Mouse (Mus musculus): ENCODE measurements around the gene Cfap73. TPM values are rescaled to one million over a fixed set of nuclear protein-coding genes. Genes with fewer than 3 reads are reported as not detected.

The Cfap73 gene
- 0.10 TPM for polyA plus RNA-seq (2021)

DNA sequence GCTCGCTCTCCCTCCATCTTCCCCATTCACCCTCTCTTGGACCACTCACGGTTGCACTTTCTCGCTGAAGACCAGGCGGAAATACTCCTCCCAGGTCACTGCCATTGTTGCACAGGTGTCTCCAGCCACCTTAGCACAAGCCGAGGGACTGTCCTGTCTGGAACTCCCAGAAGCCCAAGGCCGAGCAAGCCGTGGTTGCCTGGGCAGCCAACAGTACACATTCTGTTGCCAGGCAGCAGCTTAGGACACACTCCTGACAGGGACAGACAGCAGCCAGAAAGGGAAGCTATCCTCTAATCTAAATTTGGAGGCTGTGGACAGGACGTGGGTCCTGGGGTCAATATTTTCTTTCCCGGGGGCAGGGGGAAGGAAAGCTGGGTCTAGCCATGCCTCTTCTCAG lies at the start of gene Cfap73:
Cfap73 (minus strand) TSS at position 105 of the 400 bp plus-strand sequence.
- no peak for ATAC-seq
- in situ Hi-C loops (cut with MboI; ENCODE audit: low pct_unique_long_range_greater_than_20kb): no loop called here
- CTCF ChIA-PET: interaction anchor here (1.3 kb wide), 1 partner anchor 14 kb away, joined by 4 read pairs; no protein-coding TSS in a partner anchor
- POLR2A ChIA-PET: interaction anchor here (0.6 to 1.3 kb wide), 2 partner anchors 24 to 415 kb away, joined by 3 to 4 read pairs; no protein-coding TSS in a partner anchor
- no peaks in the 10 kb centered on the region for H3K27me3 ChIP-seq
- TF ChIP-seq CTCF (IDR thresholded peaks at IDR 0.05): no peak
- DNase-seq (ENCODE audit: low read depth, low spot score): no peak

DNA sequence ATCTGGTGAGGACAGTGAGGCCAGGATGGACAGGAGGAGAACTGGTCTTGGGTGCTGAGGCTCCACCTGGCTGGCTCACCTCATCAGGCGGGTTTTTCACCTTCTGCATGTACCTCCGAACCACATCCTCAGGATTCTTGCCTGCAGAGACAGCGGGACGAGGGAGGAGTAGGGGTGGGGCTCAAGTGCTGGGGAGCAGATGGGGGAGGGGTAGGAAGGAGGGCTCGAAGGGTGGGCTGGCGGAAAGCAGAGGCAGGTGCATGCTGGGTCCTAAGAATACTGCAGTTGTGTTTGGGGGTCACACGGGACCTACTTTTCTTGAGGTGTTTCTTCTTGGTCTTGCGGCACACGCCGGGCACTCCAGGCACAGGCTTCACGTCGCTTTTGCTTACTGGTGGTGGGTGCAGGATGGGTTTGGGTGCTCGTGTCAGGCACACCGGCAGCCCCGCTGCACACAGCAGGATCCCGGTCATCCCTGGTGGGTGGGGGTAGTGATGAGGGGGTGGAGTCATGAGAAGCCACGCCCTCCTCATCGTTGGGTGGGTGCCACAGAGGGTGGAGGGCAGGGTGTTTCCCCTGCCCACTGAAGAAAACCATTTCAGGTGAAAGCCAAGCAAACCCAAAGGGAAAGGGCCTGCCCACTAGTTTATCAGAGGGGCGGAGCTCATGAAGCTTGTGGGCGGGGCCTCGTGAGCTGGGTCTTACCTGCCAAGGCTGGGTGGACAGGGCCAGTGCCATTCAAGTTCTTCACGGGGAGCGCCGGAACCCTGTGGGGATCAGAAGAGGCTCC lies 49.1 kb upstream of the Cfap73 start:
- ChIA-PET CTCF (interaction anchor here (2.8 kb wide), 1 partner anchor 63 kb away, joined by 9 read pairs; no protein-coding TSS in a partner anchor), POLR2A (no interaction called here)
- H3K27me3 ChIP-seq: peaks cover 3% of the 10 kb centered on the region
- TF ChIP-seq CTCF (IDR thresholded peaks at IDR 0.05): no peak
- in situ Hi-C loops (cut with MboI; ENCODE audit: low pct_unique_long_range_greater_than_20kb): no loop called here
- no peak for ATAC-seq
- DNase-seq (ENCODE audit: low read depth, low spot score): no peak

DNA sequence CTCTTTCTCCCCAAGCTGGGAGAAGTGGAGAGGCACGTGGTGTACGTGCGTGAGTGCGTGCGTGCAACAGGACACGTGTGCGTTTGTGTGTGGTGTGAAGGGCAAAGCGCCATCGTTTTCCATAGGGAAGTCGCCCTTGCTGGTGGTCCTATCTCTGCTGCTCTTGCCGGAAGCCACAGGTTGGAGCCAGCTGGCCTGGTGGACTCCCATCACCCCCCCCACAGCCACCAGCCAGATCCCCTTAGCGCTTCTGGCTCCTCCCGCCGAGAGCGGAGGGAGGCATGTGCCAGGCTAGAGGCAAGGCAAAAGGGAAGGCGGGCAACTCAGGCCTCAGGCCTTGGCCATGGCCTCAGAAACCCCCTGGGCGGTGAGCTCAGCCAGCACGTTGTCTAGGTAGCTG lies 46.9 kb upstream of the Cfap73 start:
- TF ChIP-seq CTCF (IDR thresholded peaks at IDR 0.05): no peak
- ChIA-PET POLR2A (no interaction called here), CTCF (no interaction called here)
- ATAC-seq (no peak), DNase-seq (ENCODE audit: low read depth, low spot score) (no peak)
- in situ Hi-C loops (cut with MboI; ENCODE audit: low pct_unique_long_range_greater_than_20kb): no loop called here
- H3K27me3 ChIP-seq: peaks cover 3% of the 10 kb centered on the region

DNA sequence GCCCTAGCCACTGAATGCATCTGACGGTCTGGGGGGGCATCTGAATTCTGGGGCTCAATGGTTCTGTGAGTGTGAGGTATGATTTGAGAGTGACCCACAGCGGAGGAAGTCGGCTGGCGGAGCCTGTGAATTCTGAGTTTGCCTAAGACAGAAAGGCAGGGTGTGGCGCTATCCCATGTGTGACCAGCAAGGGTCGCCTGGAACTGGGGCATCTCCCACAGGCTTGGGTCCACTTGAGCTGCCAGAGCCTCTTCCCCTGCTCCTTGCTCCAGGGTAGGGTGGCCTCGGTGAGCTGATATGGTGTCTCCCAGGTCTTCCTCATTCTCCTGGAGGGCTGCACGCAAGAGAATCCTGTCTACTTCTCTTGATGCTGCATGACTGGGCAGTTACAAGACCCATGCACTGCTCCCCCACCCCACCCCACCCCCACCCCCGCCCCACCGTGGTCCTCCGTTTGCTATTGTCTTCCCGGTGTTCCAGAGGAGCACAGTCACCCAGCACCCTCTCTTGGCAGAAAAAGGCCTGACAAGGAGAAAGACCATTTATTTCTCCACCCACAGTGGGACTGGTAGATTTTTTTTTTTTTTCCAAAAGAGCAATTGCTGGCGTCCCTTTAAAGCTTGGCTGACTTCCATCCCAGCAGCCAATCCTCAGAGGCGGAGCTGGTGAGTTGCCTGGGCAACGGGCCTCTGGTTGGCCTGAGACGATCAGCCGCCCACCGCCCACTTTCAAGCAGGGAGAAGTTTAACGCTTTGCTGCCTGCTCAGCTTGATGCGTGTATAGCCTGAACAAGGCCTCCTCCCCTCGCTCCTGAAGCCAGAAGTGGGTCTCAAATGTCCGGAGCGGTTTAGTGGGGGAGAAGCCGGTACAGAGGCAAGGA lies 45.9 kb upstream of the Cfap73 start:
- H3K27me3 ChIP-seq: peaks cover 3% of the 10 kb centered on the region
- ATAC-seq (no peak), DNase-seq (ENCODE audit: low read depth, low spot score) (no peak)
- ChIA-PET CTCF (interaction anchor here (1.2 kb wide), 2 partner anchors 35 to 48 kb away, joined by 3 read pairs; no protein-coding TSS in a partner anchor), POLR2A (no interaction called here)
- in situ Hi-C loops (cut with MboI; ENCODE audit: low pct_unique_long_range_greater_than_20kb): loop anchor here (5.0 kb wide), 1 partner anchor 63 kb away; no protein-coding TSS in a partner anchor
- no peak for TF ChIP-seq CTCF (IDR thresholded peaks at IDR 0.05)

DNA sequence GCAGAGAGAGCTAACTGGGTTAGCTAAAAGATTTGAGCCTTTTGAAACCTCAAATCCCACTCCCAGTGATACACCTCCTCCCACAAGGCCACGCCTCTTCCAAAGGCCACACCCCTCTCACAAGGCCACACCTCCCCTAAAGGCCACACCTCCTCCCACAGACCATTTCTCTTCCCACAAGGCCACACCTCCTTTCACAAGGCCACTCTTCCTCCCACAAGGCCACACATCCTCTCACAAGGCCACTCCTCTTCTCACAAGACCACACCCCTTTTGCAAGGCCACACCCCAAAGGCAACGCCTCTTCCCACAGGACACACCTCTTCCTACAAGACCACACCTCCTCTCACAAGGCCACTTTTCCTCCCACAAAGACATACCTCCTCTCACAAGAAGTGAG lies 43.5 kb upstream of the Cfap73 start:
- POLR2A ChIA-PET: interaction anchor here (1.0 kb wide), 1 partner anchor 61 kb away, joined by 3 read pairs; no protein-coding TSS in a partner anchor
- TF ChIP-seq CTCF (IDR thresholded peaks at IDR 0.05): no peak
- in situ Hi-C loops (cut with MboI; ENCODE audit: low pct_unique_long_range_greater_than_20kb): loop anchor here (5.0 kb wide), 1 partner anchor 60 kb away; no protein-coding TSS in a partner anchor
- ATAC-seq (no peak), DNase-seq (ENCODE audit: low read depth, low spot score) (no peak)
- peaks cover 3% of the 10 kb centered on the region for H3K27me3 ChIP-seq
- CTCF ChIA-PET: interaction anchor here (0.8 to 7.5 kb wide), 3 partner anchors 37 to 59 kb away, joined by 3 to 74 read pairs (median 7); no protein-coding TSS in a partner anchor

DNA sequence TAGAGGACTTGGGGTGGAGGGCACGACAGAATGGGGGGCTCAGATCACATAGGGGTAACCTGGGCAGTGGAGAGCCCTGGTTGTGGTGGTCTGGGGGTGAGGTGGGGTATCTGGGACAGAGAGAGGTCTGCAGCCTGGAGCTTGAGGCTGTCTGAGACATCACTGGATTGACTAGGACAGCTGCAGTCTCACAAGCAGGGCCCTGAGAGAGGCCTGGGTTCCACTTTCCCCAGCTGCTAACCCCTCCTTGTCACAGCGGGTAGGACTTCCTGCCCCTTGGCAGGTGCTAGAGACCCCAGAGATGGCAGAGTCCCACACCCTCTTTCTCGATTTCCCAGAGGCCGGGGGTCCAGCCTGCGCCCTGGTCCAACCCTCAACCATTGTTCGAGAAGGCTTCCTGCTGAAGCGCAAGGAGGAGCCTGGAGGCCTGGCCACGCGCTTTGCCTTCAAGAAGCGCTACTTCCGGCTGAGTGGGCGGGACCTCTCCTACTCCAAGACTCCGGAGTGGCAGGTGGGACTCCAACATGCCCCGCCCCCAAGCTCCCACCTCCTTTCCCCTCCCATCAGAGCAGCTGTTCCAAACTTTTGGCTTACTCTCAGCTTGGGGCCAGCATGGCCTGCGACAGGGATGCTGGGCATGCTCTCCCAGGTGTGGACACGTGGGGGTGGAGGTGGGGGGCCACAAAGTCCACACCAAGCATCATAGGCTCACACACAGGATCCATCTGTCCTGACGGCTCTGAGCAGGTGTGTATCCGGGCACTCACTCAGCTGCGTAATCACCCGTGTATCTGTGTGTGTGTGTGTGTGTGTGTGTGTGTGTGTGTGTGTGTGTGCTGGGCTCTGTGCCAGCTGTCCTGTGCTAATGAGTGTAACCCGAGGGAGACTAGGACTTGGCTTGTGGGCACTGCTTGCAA lies 40.5 kb upstream of the Cfap73 start:
- CTCF ChIA-PET: interaction anchor here (1.1 to 7.5 kb wide), 4 partner anchors 14 to 56 kb away, joined by 3 to 74 read pairs (median 4); partner anchors contain the start of gene Rasal1
- DNase-seq (ENCODE audit: low read depth, low spot score): no peak
- no peak for ATAC-seq
- TF ChIP-seq CTCF (IDR thresholded peaks at IDR 0.05): no peak
- in situ Hi-C loops (cut with MboI; ENCODE audit: low pct_unique_long_range_greater_than_20kb): loop anchor here (5.0 kb wide), 1 partner anchor 57 kb away; no protein-coding TSS in a partner anchor
- POLR2A ChIA-PET: no interaction called here
- H3K27me3 ChIP-seq: no peaks in the 10 kb centered on the region

DNA sequence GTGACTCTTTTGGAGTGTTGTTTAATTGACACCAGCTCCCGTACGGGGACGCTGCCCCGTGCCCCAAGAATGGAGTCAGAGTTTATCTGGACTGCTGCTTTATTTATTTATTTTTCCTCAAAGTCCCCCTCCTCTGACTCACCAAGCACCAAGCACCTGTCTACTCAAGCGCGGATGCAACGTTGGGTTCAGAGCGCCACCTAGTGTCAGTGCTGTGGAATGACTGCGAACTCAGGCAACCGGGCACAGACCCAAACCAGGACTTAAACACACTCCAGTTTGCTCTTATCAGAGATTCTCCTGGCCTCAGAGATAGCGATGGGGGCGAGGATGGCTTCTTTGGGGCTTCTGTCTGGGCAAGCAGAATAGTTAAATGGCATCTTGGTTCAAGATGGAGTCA lies 39.6 kb upstream of the Cfap73 start:
- no peak for ATAC-seq
- ChIA-PET POLR2A (no interaction called here), CTCF (interaction anchor here (0.7 to 7.5 kb wide), 3 partner anchors 24 to 55 kb away, joined by 3 to 74 read pairs (median 4); partner anchors contain the start of gene Rasal1)
- peak; percentile 33 for DNase-seq (ENCODE audit: low read depth, low spot score)
- in situ Hi-C loops (cut with MboI; ENCODE audit: low pct_unique_long_range_greater_than_20kb): no loop called here
- TF ChIP-seq CTCF (IDR thresholded peaks at IDR 0.05): no peak
- H3K27me3 ChIP-seq: no peaks in the 10 kb centered on the region

DNA sequence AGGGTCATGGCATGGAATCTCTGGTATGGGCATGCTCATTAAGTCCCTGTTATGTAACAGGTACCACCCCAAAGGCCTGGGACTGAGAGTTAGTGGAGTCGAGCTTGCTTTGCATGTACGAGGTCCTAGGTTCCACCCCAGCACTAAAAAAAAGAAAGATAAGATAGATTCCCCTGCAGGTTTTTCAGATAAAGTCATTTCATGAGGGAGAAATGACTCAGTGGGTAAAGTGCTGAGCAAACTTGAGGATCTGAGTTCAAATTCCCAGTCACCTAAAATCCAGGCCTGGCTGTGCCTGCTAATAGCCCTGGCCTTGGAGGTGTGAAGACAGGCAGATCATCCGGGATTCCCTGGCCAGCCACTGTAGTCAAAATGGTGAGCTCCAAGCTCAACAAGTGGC lies 37.8 kb upstream of the Cfap73 start:
- POLR2A ChIA-PET: no interaction called here
- in situ Hi-C loops (cut with MboI; ENCODE audit: low pct_unique_long_range_greater_than_20kb): no loop called here
- no peak for DNase-seq (ENCODE audit: low read depth, low spot score)
- no peak for TF ChIP-seq CTCF (IDR thresholded peaks at IDR 0.05)
- CTCF ChIA-PET: interaction anchor here (7.5 kb wide), 1 partner anchor 53 kb away, joined by 74 read pairs; no protein-coding TSS in a partner anchor
- no peaks in the 10 kb centered on the region for H3K27me3 ChIP-seq
- ATAC-seq: no peak

DNA sequence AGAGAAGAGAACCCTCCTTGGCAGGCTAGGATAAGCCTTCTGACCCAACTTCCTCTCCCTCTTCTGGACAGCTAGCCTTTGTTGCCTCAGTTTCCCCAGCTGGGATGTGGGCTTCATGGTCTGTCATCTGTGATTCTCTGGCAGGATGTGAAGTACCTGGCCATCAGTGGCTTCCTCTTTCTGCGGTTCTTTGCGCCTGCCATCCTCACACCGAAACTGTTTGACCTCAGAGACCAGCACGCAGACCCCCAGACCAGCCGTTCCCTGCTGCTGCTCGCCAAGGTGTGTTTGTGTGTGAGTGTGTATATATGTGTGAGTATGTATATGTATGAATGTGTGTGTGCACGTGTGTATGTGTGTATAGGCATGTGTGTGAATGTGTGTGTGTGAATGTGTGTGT lies 36.1 kb upstream of the Cfap73 start:
- DNase-seq (ENCODE audit: low read depth, low spot score): no peak
- ChIA-PET CTCF (no interaction called here), POLR2A (no interaction called here)
- H3K27me3 ChIP-seq: no peaks in the 10 kb centered on the region
- in situ Hi-C loops (cut with MboI; ENCODE audit: low pct_unique_long_range_greater_than_20kb): no loop called here
- no peak for ATAC-seq
- no peak for TF ChIP-seq CTCF (IDR thresholded peaks at IDR 0.05)

All from Patski (cell line).